In genomic region chr11:78643746-78644145, GRCm38 (mm10) we compare ENCODE assay signal across 21 mouse cellular contexts. TPM values are rescaled to one million over a fixed set of nuclear protein-coding genes. Genes with fewer than 3 reads are reported as not detected.
DNase-seq lines count a peak whose midpoint lies in the region; ATAC-seq lines count a peak whose summit lies in the region.
"Had no signal": no experiment of that assay in that cellular context is flagged by ENCODE, and none has a peak within 500 bp of the region (broad histone marks: within the 10 kb centered on the region; RNA-seq: fewer than 3 reads in every experiment).

No protein-coding gene starts in this region.

- DNase-seq in adrenal gland, postnatal 14 days: peak; percentile 24
- DNase-seq in adrenal gland, postnatal 4 days (ENCODE audit: low spot score in 2 of 2): no peak
- no peak for DNase-seq in heart, postnatal 36 days
- peak; percentile 18 for DNase-seq in ovary, adult 18-20 months (ENCODE audit: low spot score)
- no peak for DNase-seq in ovary, postnatal 14 days (ENCODE audit: low spot score)
- DNase-seq: cerebellum, adult 8-10 months; cerebellum, postnatal 14 days; embryo, embryonic 11 days; gastrocnemius, adult 2 months; gastrocnemius, postnatal 25 days; heart, postnatal 10 days; kidney, adult 18-20 months had no signal

- peaks cover 0 to 5% of the 10 kb centered on the region in 2 experiments; a peak in 1 of 4 replicates for H3K4me1 ChIP-seq in heart, embryonic 14.5 days (ENCODE audit: control insufficient read depth in 2 of 2, insufficient read depth in 2 of 2, low read length in 2 of 2)
- H3K4me1 ChIP-seq: intestine, embryonic 15.5 days had no signal

- H3K9me3 ChIP-seq in heart, embryonic 14.5 days (ENCODE audit: control insufficient read depth, low read length): no peaks in the 10 kb centered on the region
- H3K9me3 ChIP-seq: embryonic facial prominence, embryonic 15.5 days; forebrain, embryonic 10.5 days; hindbrain, embryonic 10.5 days; intestine, embryonic 15.5 days; kidney, embryonic 15.5 days had no signal

- no peaks in the 10 kb centered on the region for H3K27me3 ChIP-seq in heart, embryonic 14.5 days (ENCODE audit: control insufficient read depth, insufficient read depth, low read length)
- H3K27me3 ChIP-seq: embryonic facial prominence, embryonic 15.5 days; intestine, embryonic 15.5 days; kidney, embryonic 15.5 days had no signal

- ATAC-seq in heart, embryonic 14.5 days (ENCODE audit: insufficient number of reproducible peaks, insufficient read depth, low FRiP score, low read depth): no peak
- ATAC-seq: forebrain, embryonic 14.5 days; intestine, embryonic 15.5 days had no signal

- no peaks in the 10 kb centered on the region for H3K36me3 ChIP-seq in heart, embryonic 14.5 days (ENCODE audit: control insufficient read depth, insufficient read depth, low read length)
- H3K36me3 ChIP-seq: embryonic facial prominence, embryonic 15.5 days; forebrain, embryonic 10.5 days; hindbrain, embryonic 10.5 days; intestine, embryonic 15.5 days; kidney, embryonic 15.5 days had no signal

- H3K9ac ChIP-seq in heart, embryonic 14.5 days (ENCODE audit: low read length): no peak overlapping the region
- H3K9ac ChIP-seq: embryonic facial prominence, embryonic 15.5 days; hindbrain, embryonic 14.5 days; intestine, embryonic 15.5 days; kidney, embryonic 15.5 days had no signal

- WGBS in heart, embryonic 14.5 days: 38% methylated on average over 7 of the region's 7 CpGs

- no peak overlapping the region for H3K4me3 ChIP-seq in heart, embryonic 14.5 days (ENCODE audit: control insufficient read depth in 1 of 2, insufficient read depth in 1 of 2, low read depth in 1 of 2, low read length in 2 of 2)
- H3K4me3 ChIP-seq: embryonic facial prominence, embryonic 15.5 days; erythroblast, embryonic 14.5 days; forebrain, embryonic 10.5 days; gastrocnemius, adult 2 months; hindbrain, embryonic 10.5 days; intestine, embryonic 15.5 days; kidney, embryonic 15.5 days had no signal

- intact Hi-C loops in heart, postnatal 36 days (cut with DNase I): no loop called here

- H3K27ac ChIP-seq in heart, embryonic 14.5 days (replicated peaks in 1 of 2; ENCODE audit: control insufficient read depth in 1 of 2, insufficient read depth in 1 of 2, low read depth in 2 of 2, low read length in 2 of 2): peak overlapping the region; percentile 42 to 62; a peak in 3 of 4 replicates
- H3K27ac ChIP-seq: embryonic facial prominence, embryonic 15.5 days; forebrain, embryonic 10.5 days; gastrocnemius, adult 2 months; hindbrain, embryonic 10.5 days; hindbrain, embryonic 14.5 days; intestine, embryonic 15.5 days; kidney, embryonic 15.5 days had no signal

- H3K4me2 ChIP-seq in heart, embryonic 14.5 days (ENCODE audit: low read length): no peak overlapping the region
- H3K4me2 ChIP-seq: embryonic facial prominence, embryonic 15.5 days; hindbrain, embryonic 14.5 days; intestine, embryonic 15.5 days; kidney, embryonic 15.5 days had no signal

RNA-seq across cellular contexts. Expression of gene Nlk, which starts 53.4 kb away (rescaled TPM):
- 51.7 and 53.0 TPM in 2 replicates for total RNA-seq in adrenal gland, postnatal 14 days (2021)
- total RNA-seq in adrenal gland, postnatal 4 days (2021): 10 to 100 TPM; 43.9 to 44.0 TPM
- polyA plus RNA-seq in heart, embryonic 14.5 days (2014; fragmentation: Nextera tagmentation; extraction: Ambion mirVana): 14.6 and 14.9 TPM in 2 replicates
- 10 to 100 TPM; 11.4 to 11.9 TPM for total RNA-seq in heart, postnatal 36 days (2021)

Comparison
In these comparisons a context has a peak if more than half of its experiments do, and no peak if none do; other contexts are left out.
1. DNase-seq: peak in adrenal gland, postnatal 14 days (single experiment) and ovary, adult 18-20 months (single experiment); none in adrenal gland, postnatal 4 days (0 of 2), heart, postnatal 36 days (0 of 2) and ovary, postnatal 14 days (single experiment).